In the genomic region with DNA sequence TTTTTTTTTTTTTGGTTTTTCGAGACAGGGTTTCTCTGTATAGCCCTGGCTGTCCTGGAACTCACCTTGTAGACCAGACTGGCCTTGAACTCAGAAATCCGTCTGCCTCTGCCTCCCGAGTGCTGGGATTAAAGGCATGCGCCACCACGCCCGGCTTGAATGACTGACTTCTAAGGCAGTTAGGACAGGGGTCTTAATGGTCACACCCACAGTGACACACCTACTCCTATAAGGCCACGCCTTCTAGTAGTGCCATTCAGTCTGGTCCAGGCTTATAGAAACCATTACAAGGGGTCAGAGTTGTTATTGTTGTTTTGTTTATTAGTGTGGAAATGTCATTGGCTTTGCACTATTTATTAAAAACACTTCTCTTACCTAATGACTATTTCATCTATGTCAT, we compare ENCODE assay signal across 4 mouse cellular contexts.
DNase-seq lines count a peak whose midpoint lies in the region.

No protein-coding gene starts in this region.

- DNase-seq in ES-CJ7 (ENCODE audit: low read depth, low spot score), result peak; percentile 78
- DNase-seq in R1 (ENCODE audit: low read depth, low spot score), result peak; percentile 69
- peak; percentile 56 for DNase-seq in ZHBTc4 (ENCODE audit: low read depth, low spot score)
- DNase-seq in heart, adult 11 months, result peak; percentile 44

Comparison
In these comparisons a context has a peak if more than half of its experiments do, and no peak if none do; other contexts are left out.
1. Peak in every context shown above with its lines: DNase-seq.